Mouse (Mus musculus) kidney, adult 9 months (tissue): ENCODE measurements at regions not wholly inside any gene's neighbourhood (a gene's known extent, or its start where the extent isn't known, plus 50 kb on each side); places are given as distances from the start of the nearest gene placed in this dataset.

Source experiments
- DNase-seq: peaks from one replicate; pipeline ENCODE4 v3.0.0; 2022

DNA sequence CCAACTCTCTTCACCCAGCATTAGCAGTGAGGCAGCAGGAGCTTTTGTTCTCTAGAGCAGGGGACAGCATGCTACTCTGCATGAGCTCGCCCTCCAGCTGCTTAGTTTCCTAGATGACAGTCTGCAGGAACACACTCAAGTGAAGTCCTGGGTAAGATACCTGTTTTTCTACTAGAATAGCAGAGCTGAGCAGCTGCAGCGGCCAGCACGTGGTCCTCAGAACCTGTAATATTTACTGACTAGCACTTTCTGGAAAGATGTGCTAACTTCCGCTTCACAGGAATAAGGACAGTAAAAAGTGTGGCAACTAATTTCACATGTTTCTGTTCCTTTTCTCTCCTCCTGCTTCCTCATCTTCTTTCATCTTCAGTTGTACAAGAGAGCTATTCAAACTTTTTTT, 73.7 kb upstream of the P2ry1 start:
- no peak for DNase-seq

- no peak for DNase-seq
Observed at GRCm38 (mm10) chr3:60934492-60934891, 68.1 kb upstream of the P2ry1 start.

DNA sequence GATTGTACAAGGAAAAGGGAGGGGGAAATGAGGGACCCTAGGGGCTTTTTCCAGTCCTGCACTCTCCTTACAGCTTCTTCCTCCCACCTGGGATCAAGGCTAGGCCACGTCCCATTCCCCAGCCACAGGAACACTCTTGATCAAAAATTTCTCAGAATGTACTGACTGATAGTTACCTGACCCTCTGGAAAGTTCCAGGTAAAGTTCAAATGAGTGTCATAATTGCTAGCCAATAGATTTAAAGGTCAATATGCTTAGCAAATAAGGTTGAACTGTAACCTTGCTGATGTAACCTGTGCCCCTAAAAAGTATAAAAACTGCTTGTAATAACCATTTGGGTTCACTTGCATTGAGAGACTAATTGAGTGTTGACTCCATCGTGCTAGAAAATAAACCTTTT, 61.1 kb upstream of the P2ry1 start:
- no peak for DNase-seq

- DNase-seq, result no peak
Observed at GRCm38 (mm10) chr3:60948897-60949296, 53.7 kb upstream of the P2ry1 start.
